Mouse (Mus musculus): Measurements from ENCODE around the gene Dnajc19.

- TF ChIP-seq MYB (IDR thresholded peaks at IDR 0.05; ENCODE audit: low read depth, low read length) (no peak), MXI1 (IDR thresholded peaks at IDR 0.05; ENCODE audit: low read depth, low read length) (no peak), MYC (IDR thresholded peaks at IDR 0.05; ENCODE audit: low read depth, low read length) (no peak), CTCF (IDR thresholded peaks at IDR 0.05 in 2 of 3, conservative IDR thresholded peaks at IDR 0.05 in 1 of 3; ENCODE audit: control insufficient read depth in 1 of 3, insufficient read depth in 1 of 3, low read depth in 2 of 3, low read length in 3 of 3, poor library complexity in 1 of 3, severe bottlenecking in 1 of 3) (no peak), SIN3A (IDR thresholded peaks at IDR 0.05; ENCODE audit: low read length) (no peak)
Measured at GRCm38 (mm10) chr3:34006301-34006700, 74.8 kb downstream of the Dnajc19 start.
